ENCODE assay signal across 9 mouse cellular contexts in genomic region chr14:8309621-8310141, GRCm38 (mm10). TPM values are rescaled to one million over a fixed set of nuclear protein-coding genes. Genes with fewer than 3 reads are reported as not detected.
DNase-seq lines count a peak whose midpoint lies in the region; ATAC-seq lines count a peak whose summit lies in the region.
"Had no signal": no experiment of that assay in that cellular context is flagged by ENCODE, and none has a peak within 500 bp of the region (broad histone marks: within the 10 kb centered on the region; RNA-seq: fewer than 3 reads in every experiment).

No protein-coding gene starts in this region.

- whole genome bisulfite sequencing in embryonic facial prominence, embryonic 13.5 days: 22% methylated on average over 9 of the region's 9 CpGs
- 25% methylated on average over 9 of the region's 9 CpGs for WGBS in embryonic facial prominence, embryonic 10.5 days

- H3K4me1 ChIP-seq in embryonic facial prominence, embryonic 13.5 days: 0 out of 2 replicates have a peak, but pooled peaks cover 3% of the 10 kb centered on the region
- H3K4me1 ChIP-seq in embryonic facial prominence, embryonic 10.5 days: peaks cover 34% of the 10 kb centered on the region

- no peaks in the 10 kb centered on the region for H3K9me3 ChIP-seq in embryonic facial prominence, embryonic 13.5 days
- no peaks in the 10 kb centered on the region for H3K9me3 ChIP-seq in embryonic facial prominence, embryonic 10.5 days

- intact Hi-C loops in left cerebral cortex, postnatal 14 days (cut with DNase I): no loop called here

- no peak overlapping the region for H3K27ac ChIP-seq in embryonic facial prominence, embryonic 13.5 days
- H3K27ac ChIP-seq in embryonic facial prominence, embryonic 10.5 days (replicated peaks): no peak overlapping the region

- no peaks in the 10 kb centered on the region for H3K36me3 ChIP-seq in embryonic facial prominence, embryonic 13.5 days
- no peaks in the 10 kb centered on the region for H3K36me3 ChIP-seq in embryonic facial prominence, embryonic 10.5 days (replicated peaks)

- no peak for ATAC-seq in embryonic facial prominence, embryonic 13.5 days (ENCODE audit: insufficient number of reproducible peaks, insufficient read depth, low FRiP score, low TSS enrichment, low read depth)

- no peak for DNase-seq in embryonic facial prominence, embryonic 10.5 days (ENCODE audit: low spot score)
- peak; percentile 48 to 53 for DNase-seq in right cerebral cortex, postnatal 10 days (ENCODE audit: low spot score in 2 of 2)
- no peak for DNase-seq in right cerebral cortex, postnatal 14 days
- DNase-seq in left cerebral cortex, postnatal 14 days (ENCODE audit: low spot score in 2 of 2): peak; percentile 26 to 71
- peak; percentile 46 to 58 for DNase-seq in right cerebral cortex, postnatal 36 days (ENCODE audit: low spot score in 2 of 2)
- no peak for DNase-seq in adrenal gland, postnatal 25 days
- no peak for DNase-seq in spleen, postnatal 14 days (ENCODE audit: low spot score in 2 of 2)

- H3K4me2 ChIP-seq in embryonic facial prominence, embryonic 13.5 days: peak overlapping the region; percentile 18; the same call in 1 of the 2 replicates

- no peaks in the 10 kb centered on the region for H3K27me3 ChIP-seq in embryonic facial prominence, embryonic 13.5 days
- peaks cover 31% of the 10 kb centered on the region for H3K27me3 ChIP-seq in embryonic facial prominence, embryonic 10.5 days (replicated peaks; ENCODE audit: low read depth, poor library complexity, severe bottlenecking)

- H3K9ac ChIP-seq in embryonic facial prominence, embryonic 13.5 days: no peak overlapping the region

- no peak overlapping the region for H3K4me3 ChIP-seq in embryonic facial prominence, embryonic 13.5 days
- no peak overlapping the region for H3K4me3 ChIP-seq in embryonic facial prominence, embryonic 10.5 days

RNA-seq across cellular contexts. Expression of gene Fam107a, which starts 8.1 kb away (rescaled TPM):
- 1.0 and 2.3 TPM in 2 replicates for polyA plus RNA-seq in embryonic facial prominence, embryonic 13.5 days (2015; fragmentation: Nextera tagmentation; extraction: Ambion mirVana)
- polyA plus RNA-seq in embryonic facial prominence, embryonic 10.5 days (2016; fragmentation: Nextera tagmentation; extraction: Ambion mirVana): 1.1 and 1.6 TPM in 2 replicates
- 100 to 1,000 TPM; 139 to 201 TPM for total RNA-seq in left cerebral cortex, postnatal 14 days (2021)
- total RNA-seq in adrenal gland, postnatal 25 days (2021): 1.6 and 2.9 TPM in 2 replicates

RNA-seq across cellular contexts. Expression of gene Acox2, which starts 50.5 kb away (rescaled TPM):
- 0.80 TPM in 1 of 2 replicates, not detected in the other for polyA plus RNA-seq in embryonic facial prominence, embryonic 13.5 days (2015; fragmentation: Nextera tagmentation; extraction: Ambion mirVana)
- not detected in 2 replicates for polyA plus RNA-seq in embryonic facial prominence, embryonic 10.5 days (2016; fragmentation: Nextera tagmentation; extraction: Ambion mirVana)
- not detected for total RNA-seq in left cerebral cortex, postnatal 14 days (2021)
- 0.43 and 1.5 TPM in 2 replicates for total RNA-seq in adrenal gland, postnatal 25 days (2021)
- polyA plus RNA-seq: neural tube, embryonic 14.5 days had no signal

Comparison
In these comparisons a context has a peak if more than half of its experiments do, and no peak if none do; other contexts are left out.
1. DNase-seq: peak in right cerebral cortex, postnatal 10 days (2 of 2), left cerebral cortex, postnatal 14 days (2 of 2) and right cerebral cortex, postnatal 36 days (2 of 2); none in embryonic facial prominence, embryonic 10.5 days (single experiment), right cerebral cortex, postnatal 14 days (single experiment), adrenal gland, postnatal 25 days (single experiment) and spleen, postnatal 14 days (0 of 2).
2. RNA of gene Fam107a, which starts 8.1 kb away (total RNA-seq): 139 to 201 TPM in left cerebral cortex, postnatal 14 days; 1.6 to 2.9 TPM in adrenal gland, postnatal 25 days; every median in the first group is over 10 times any median in the second.